Mouse (Mus musculus) layer of hippocampus, postnatal 36 days (tissue): ENCODE measurements at regions not wholly inside any gene's neighbourhood (a gene's known extent, or its start where the extent isn't known, plus 50 kb on each side); places are given as distances from the start of the nearest gene placed in this dataset.
"Not testable (repeated sequence)": the region's sequence is repeated elsewhere in the genome, so short reads cannot be mapped to it uniquely, and the experiment has no call there.

Experiments used
- DNase-seq, 2 experiments: peaks; one replicate each; pipeline ENCODE4 v3.0.0; 2022

DNA sequence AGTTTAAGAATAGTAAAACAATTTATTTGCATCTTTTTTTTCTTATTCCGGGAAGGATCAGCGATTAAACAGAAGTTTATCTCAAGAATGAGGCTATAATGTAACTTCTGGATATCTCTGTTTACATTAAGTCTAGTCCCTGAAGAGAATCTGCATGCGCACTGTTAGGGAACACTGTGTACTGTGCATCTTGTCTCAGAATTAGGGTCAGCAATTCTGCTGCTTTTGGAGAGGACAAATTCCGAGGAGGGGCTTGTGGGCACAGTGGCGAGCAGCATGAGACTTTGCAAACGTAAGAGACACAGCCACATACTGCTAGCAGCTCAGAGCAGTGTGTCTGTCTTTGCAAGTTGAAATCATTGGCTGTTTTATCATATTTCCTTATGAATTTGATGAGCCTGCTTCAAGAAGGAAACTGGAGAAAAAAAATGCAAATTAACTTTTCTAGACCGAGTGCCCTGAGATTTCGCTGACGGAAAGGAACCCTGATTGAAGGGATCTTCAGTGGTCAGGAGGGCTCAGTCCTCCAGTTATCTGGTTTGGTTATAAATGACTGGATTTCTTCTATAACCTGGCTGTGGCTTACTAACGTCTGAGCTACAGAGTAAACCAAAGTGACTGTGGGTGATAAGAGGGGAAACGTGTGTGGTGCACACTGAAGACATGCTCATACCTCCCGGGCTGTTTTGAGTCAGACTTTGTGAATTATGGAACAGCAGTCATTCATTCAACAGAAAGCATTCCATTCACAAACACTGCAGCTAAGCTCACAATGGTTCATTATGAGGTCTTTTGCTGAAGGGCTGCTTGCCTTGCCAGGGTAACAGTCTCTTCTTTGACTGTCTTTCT lies 305.1 kb downstream of the Ets1 start:
- no peak for DNase-seq

DNA sequence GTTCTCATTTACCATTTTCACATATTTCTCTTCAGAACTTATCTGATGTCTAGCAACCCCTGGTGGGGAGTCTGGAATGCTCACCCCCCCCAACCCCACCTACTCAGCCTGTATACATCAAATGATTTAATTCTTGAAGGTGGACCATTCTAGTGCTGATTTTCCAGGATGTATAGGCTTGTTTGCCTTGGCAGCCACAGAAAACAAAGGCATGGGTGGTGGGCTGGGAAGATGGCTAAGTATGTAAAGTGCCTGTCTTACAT lies 305.7 kb downstream of the Ets1 start:
- DNase-seq = no peak

GRCm38 (mm10) chr9:32947221-32947620 lies 311.2 kb downstream of the Ets1 start:
- no peak for DNase-seq

DNA sequence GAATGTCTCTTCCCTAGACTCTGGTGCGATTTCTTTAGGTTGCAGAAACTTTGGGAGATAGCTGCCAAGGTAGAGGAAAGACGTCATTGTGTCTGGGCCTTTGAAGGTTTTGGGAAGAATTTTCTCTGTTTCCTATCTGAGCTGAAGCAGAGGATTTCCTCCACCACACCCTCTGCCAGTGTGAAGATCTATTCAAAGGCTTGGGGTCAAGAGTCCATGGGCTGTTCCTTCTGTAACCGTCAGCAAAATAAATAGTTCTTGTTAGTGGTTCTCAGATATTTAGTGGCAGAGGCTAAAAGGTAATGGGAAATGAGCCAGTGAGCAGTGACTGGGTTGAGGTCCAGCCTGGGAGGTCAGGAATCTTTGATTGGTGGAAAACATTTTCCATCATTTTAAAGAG lies 313.0 kb downstream of the Ets1 start:
- no peak for DNase-seq

- DNase-seq = no peak
Measured at GRCm38 (mm10) chr9:32958716-32959115, 322.7 kb downstream of the Ets1 start.

GRCm38 (mm10) chr9:32959468-32959867 lies 323.4 kb downstream of the Ets1 start:
- DNase-seq = not testable (repeated sequence)

DNA sequence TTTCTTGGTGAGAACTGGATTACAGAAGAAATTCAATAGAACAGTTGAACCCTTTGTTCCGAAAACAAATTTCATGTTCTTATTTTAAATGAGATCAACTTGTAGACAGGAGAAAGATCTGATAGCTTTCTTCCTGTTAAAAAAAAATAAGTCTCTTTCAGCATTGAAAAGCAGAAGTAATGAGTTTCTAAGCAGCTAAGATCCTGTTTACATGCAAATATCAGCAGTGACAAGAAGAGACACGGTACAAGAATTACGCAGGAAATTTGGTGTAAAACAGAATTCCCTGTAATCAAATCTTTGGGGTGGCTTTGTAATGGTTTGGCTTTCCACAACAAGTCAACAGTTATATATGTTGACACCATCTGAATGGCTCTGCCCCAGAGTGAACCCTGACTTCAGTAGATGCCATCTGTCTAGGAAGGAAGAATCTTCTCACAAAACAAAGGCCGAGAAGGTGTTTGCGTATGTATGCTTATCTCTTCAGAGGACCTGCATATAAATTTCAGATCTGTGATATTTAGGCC lies 326.7 kb downstream of the Ets1 start:
- no peak for DNase-seq

DNA sequence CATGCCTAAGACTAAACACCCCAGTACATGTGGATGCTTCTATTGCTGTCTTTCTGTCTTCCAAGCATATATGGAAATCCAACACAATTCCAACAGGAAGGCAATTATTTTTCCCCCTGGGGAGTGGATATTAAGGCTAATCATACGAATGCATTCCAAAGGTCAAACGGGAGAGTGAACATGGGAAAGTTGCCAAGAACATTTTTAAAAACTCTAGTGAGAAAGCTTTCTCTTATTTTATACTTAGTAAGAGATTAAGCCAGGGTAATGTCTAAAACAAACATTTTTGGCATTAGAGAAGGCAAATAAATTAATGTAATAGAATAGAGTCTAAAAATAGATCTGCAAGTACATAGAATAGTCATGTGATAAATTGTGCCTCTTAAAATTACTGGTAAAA lies 332.4 kb downstream of the Ets1 start:
- no peak for DNase-seq

DNA sequence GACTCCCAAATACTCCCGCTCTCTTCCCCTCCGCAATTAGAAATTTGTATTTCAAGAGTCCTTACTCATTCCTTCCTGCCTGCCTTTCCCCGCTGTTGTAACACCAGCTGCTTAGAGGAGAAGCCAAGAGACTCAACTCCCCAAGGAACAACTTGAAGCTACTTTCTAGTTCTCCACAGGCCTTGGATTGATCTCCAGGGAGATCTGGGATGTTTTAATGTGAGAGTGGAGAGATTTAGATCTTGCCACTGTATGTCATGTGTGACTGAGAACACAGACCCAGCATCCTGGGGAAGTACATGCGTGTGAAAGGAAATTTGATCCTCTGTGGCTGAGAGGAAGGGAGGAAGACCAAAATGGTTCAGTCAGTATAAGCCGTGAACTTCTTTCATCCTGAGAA lies 335.4 kb downstream of the Ets1 start:
- no peak for DNase-seq

DNA sequence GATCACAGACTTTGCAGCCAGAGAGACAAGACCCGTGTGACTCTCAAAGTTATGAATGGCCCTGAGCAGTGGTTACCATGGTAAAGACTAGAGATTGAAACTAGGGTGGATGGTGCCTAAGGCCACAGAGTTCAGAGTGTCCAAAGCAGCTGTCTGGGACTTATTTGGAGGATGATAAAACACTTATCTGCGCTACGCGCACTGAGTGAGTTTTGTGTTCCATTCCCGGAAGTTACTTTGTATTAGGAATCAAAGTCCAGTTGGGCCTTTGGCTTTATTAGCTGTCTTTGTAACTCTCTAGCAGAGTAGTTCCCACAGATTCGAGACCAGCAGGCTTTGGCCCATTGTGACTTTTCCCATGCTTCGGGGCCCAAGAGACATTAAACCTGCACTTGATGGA lies 335.9 kb downstream of the Ets1 start:
- no peak for DNase-seq

GRCm38 (mm10) chr9:32972431-32973052 lies 336.5 kb downstream of the Ets1 start:
- DNase-seq = no peak

- no peak for DNase-seq
Measured at GRCm38 (mm10) chr9:32977732-32978131, 341.7 kb downstream of the Ets1 start.

- DNase-seq = no peak
Measured at GRCm38 (mm10) chr9:32980846-32981245, 344.8 kb downstream of the Ets1 start.

DNA sequence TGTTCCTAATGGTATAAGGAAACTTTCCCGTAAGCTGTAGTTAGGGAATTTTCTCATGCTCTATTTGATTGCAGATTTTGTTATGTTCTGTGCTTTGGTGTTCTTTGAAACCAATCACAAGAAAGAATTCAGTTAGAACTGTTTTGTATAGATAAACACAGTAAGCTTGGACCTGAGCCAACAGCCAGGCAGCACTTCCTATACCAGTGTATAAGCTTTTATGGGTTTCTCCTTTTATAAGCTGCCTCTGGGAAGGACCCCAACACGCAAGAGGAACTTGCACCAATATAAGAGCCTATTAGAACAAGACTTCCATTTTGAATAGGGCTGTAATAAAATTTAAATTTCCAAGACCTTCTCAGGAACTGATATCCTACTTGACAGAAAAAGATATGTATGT lies 347.2 kb downstream of the Ets1 start:
- no peak for DNase-seq

DNA sequence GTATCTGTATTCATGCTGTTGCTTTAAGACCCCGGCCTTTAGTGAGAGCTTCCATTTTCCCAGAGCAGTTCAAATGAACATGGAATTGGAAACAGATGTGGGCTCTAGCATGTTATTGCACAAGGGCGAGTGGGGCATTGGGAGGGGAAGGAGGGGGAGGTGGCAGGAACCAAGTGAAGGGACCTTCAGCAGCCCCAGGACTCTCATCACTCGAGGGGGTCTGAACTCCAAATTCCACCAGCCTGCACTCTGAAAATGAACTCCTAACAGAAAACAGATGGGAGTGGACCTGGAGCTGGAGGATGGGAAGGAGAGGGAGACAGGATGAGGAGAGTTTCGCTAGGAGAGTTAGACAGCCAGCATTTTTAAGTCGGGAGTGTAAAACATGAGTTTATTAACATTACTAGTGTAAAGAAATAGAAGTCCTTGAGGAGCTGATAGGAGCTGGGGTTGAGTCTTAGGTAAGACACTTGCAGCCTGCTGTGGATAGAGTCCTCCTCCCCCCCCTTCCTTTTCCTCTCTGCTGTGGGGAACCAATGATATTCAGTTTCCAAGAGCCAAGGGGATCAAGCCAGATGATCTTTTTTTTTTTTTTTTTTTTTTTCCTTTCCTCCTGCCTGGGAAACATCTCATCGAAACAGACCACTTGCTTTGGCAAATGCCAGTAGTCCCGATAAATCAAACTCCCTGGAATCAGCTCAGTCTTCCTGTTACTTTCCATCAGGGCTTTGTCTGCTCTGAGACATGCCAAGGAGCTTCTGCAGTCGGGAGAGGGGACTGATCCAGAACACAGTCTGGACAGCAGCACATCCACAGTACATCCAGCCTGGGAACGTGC lies 351.0 kb downstream of the Ets1 start:
- DNase-seq = no peak

DNA sequence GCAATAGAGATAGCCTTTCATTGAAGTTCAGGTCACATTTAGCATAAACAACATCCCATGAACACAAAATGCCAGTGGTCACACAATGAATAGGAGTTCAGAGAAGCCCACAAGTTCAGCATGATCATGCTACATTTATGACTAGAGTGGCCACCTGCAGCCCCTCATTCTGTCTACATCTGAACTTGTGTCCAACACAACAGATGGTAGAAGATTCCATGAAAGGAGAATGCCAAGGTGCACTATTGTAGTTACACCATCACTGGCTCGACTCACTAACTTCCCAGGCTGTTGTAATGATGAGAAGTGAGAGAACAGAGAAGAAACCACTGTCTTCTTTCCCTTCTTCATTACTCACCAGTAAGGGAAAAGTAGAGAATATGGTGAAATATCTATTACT lies 353.0 kb downstream of the Ets1 start:
- no peak for DNase-seq

DNA sequence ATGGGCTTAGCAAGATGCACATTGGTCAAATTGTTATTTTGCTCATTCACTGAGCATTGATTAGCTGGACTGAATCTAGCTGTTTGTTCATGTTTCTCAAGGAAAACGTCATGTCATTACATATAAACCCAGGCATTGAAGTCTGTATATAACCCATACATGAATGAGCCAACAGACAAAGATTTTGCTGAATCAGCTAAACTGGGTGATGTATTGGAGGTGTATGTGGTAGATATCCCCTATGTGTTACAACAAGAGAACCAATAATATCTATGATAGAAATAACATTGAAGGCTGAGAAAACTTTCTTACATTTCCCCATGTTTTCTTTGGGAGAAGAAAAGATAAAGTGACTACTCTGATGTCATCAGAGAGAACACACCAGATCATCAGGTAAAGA lies 362.3 kb downstream of the Ets1 start:
- DNase-seq = no peak

DNA sequence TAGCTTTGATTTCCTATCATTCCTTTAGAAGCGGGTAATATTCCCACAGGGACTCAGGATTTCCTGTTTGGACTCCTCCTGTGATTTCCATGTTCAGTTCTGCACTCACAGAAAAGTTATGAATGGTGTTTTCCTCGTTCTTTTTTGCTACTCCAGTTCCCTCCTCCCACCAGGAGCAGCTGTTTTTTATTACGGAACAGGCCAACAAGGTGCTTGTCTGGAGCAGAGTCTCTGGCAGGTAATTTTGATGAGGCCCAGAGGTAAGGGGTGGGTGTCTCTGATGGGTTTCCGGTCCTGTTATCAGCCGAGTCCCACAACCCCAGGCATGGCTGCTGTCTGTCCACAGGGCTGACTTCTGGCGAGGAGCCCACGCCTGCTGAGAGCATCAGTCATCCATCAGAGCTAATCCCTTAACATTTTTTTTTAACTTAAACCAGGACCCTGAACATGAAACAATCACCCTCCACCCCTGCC lies 364.7 kb downstream of the Ets1 start:
- DNase-seq = no peak

- no peak for DNase-seq
Measured at GRCm38 (mm10) chr9:33001165-33001949, 365.3 kb downstream of the Ets1 start.

GRCm38 (mm10) chr9:33003880-33004279 lies 367.9 kb downstream of the Ets1 start:
- DNase-seq = no peak

GRCm38 (mm10) chr9:33004536-33004935 lies 368.5 kb downstream of the Ets1 start:
- DNase-seq = no peak

DNA sequence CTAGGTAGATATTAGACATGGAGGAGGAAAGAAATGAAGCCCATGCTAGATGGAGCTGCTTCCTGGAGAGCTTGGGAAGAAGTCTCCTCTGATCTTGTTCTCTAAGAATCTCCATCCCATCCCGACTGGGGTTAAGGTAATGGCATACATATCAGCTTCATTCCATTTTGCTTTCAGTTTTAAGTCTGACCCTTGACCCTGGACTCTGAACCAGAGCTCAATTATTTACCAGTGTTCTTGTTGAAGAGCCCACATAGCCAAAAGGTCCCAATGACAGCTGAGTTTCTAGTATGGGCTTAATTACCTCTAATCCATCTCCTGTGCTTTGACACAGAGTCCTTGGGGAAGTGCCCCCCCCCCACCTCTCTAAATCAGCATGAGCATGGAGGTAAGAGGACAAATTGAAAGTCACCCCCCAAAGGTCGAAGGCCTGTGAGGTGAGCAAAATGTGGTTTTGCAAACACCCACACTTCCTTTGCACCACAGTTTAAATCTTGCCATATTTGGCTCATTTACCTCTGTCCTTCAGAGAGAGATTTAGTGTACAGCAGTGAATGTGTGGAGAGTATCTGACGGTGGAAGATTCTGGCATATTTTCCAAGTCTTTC lies 371.5 kb downstream of the Ets1 start:
- no peak for DNase-seq
